Comparison of ENCODE assay signal across 36 mouse cellular contexts in genomic region chr3:96534300-96534699, GRCm38 (mm10). TPM values are rescaled to one million over a fixed set of nuclear protein-coding genes. Genes with fewer than 3 reads are reported as not detected.
DNase-seq lines count a peak whose midpoint lies in the region; ATAC-seq and TF ChIP-seq lines count a peak whose summit lies in the region.
"Had no signal": no experiment of that assay in that cellular context is flagged by ENCODE, and none has a peak within 500 bp of the region (broad histone marks: within the 10 kb centered on the region; RNA-seq: fewer than 3 reads in every experiment).

No protein-coding gene starts in this region.

- H3K79me2 ChIP-seq in MEL (ENCODE audit: control insufficient read depth, insufficient read depth, low read length, poor library complexity), result no peaks in the 10 kb centered on the region

- TF ChIP-seq RAD21 in MEL (IDR thresholded peaks at IDR 0.05; ENCODE audit: low read depth, low read length), result peak; percentile 59

- H3K9me3 ChIP-seq in liver, postnatal 0 days (ENCODE audit: low read length), result no peaks in the 10 kb centered on the region
- H3K9me3 ChIP-seq in liver, embryonic 12.5 days (replicated peaks), result no peaks in the 10 kb centered on the region
- H3K9me3 ChIP-seq in MEL (replicated peaks; ENCODE audit: insufficient read depth, low read length), result no peaks in the 10 kb centered on the region
- H3K9me3 ChIP-seq: embryonic facial prominence, embryonic 10.5 days; embryonic facial prominence, embryonic 15.5 days; forebrain, embryonic 12.5 days; hindbrain, embryonic 15.5 days; kidney, embryonic 15.5 days; limb, embryonic 10.5 days; limb, embryonic 15.5 days; midbrain, embryonic 12.5 days; neural tube, embryonic 13.5 days had no signal

- H3K9ac ChIP-seq in liver, postnatal 0 days (replicated peaks), result no peak overlapping the region
- no peak overlapping the region for H3K9ac ChIP-seq in liver, embryonic 12.5 days
- H3K9ac ChIP-seq in MEL (ENCODE audit: control insufficient read depth, low read depth, low read length, poor library complexity, severe bottlenecking), result no peak overlapping the region
- H3K9ac ChIP-seq: embryonic facial prominence, embryonic 15.5 days; forebrain, embryonic 12.5 days; forebrain, postnatal 0 days; hindbrain, embryonic 15.5 days; kidney, embryonic 15.5 days; limb, embryonic 15.5 days; midbrain, embryonic 12.5 days; neural tube, embryonic 13.5 days had no signal

- H3K27ac ChIP-seq in gastrocnemius, adult 2 months, result no peak overlapping the region
- H3K27ac ChIP-seq in kidney, adult 2 months (ENCODE audit: insufficient read depth, low read depth, low read length), result no peak overlapping the region
- H3K27ac ChIP-seq in liver, postnatal 0 days (ENCODE audit: low read depth), result no peak overlapping the region
- H3K27ac ChIP-seq in liver, embryonic 12.5 days, result no peak overlapping the region
- H3K27ac ChIP-seq in MEL (ENCODE audit: control insufficient read depth, low read depth, low read length), result no peak overlapping the region
- H3K27ac ChIP-seq: embryonic facial prominence, embryonic 10.5 days; embryonic facial prominence, embryonic 15.5 days; forebrain, embryonic 12.5 days; hindbrain, embryonic 15.5 days; kidney, embryonic 15.5 days; limb, embryonic 10.5 days; limb, embryonic 15.5 days; midbrain, embryonic 12.5 days; neural tube, embryonic 13.5 days had no signal

- H3K4me3 ChIP-seq in gastrocnemius, adult 2 months, result no peak overlapping the region
- no peak overlapping the region for H3K4me3 ChIP-seq in kidney, adult 2 months (ENCODE audit: insufficient read depth, low read depth, low read length)
- H3K4me3 ChIP-seq in liver, postnatal 0 days (ENCODE audit: low read depth, low read length), result no peak overlapping the region
- H3K4me3 ChIP-seq in liver, embryonic 12.5 days, result no peak overlapping the region
- no peak overlapping the region for H3K4me3 ChIP-seq in MEL (ENCODE audit: control insufficient read depth in 1 of 2, insufficient read depth in 1 of 2, low read depth in 2 of 2, low read length in 2 of 2)
- H3K4me3 ChIP-seq: embryonic facial prominence, embryonic 10.5 days; embryonic facial prominence, embryonic 15.5 days; forebrain, embryonic 12.5 days; hindbrain, embryonic 15.5 days; kidney, embryonic 15.5 days; limb, embryonic 10.5 days; limb, embryonic 15.5 days; midbrain, embryonic 12.5 days; neural tube, embryonic 13.5 days had no signal

- H3K36me3 ChIP-seq in kidney, adult 2 months (ENCODE audit: control insufficient read depth, insufficient read depth, low read length), result no peaks in the 10 kb centered on the region
- no peaks in the 10 kb centered on the region for H3K36me3 ChIP-seq in liver, postnatal 0 days (replicated peaks; ENCODE audit: insufficient read depth, low read length)
- no peaks in the 10 kb centered on the region for H3K36me3 ChIP-seq in liver, embryonic 12.5 days
- H3K36me3 ChIP-seq in MEL (ENCODE audit: control insufficient read depth in 1 of 2, insufficient read depth in 2 of 2, low read length in 2 of 2), result no peaks in the 10 kb centered on the region
- H3K36me3 ChIP-seq: embryonic facial prominence, embryonic 10.5 days; embryonic facial prominence, embryonic 15.5 days; forebrain, embryonic 12.5 days; hindbrain, embryonic 15.5 days; kidney, embryonic 15.5 days; limb, embryonic 10.5 days; limb, embryonic 15.5 days; midbrain, embryonic 12.5 days; neural tube, embryonic 13.5 days had no signal

- whole genome bisulfite sequencing in kidney, adult 2 months, result 61% methylated on average over 2 of the region's 2 CpGs
- 50% methylated on average over 2 of the region's 2 CpGs for WGBS in liver, postnatal 0 days (ENCODE audit: insufficient replicate concordance)
- WGBS in liver, embryonic 12.5 days (ENCODE audit: insufficient replicate concordance), result 51% methylated on average over 2 of the region's 2 CpGs

- no peak for ATAC-seq in liver, postnatal 0 days
- no peak for ATAC-seq in liver, embryonic 12.5 days
- ATAC-seq in megakaryocyte-erythroid progenitor cell, adult 5-6 weeks (replicated peaks; ENCODE audit: low FRiP score, low TSS enrichment, poor library complexity, severe bottlenecking), result no peak
- ATAC-seq: activated CD4-positive, CD25-positive, alpha-beta regulatory T cell, adult 4 months; forebrain, postnatal 0 days had no signal

- H3K27me3 ChIP-seq in kidney, adult 2 months (replicated peaks; ENCODE audit: control insufficient read depth, insufficient read depth, low read length), result no peaks in the 10 kb centered on the region
- H3K27me3 ChIP-seq in liver, postnatal 0 days (ENCODE audit: insufficient read depth, low read length), result no peaks in the 10 kb centered on the region
- H3K27me3 ChIP-seq in liver, embryonic 12.5 days (replicated peaks), result peaks cover 36% of the 10 kb centered on the region
- H3K27me3 ChIP-seq in MEL (ENCODE audit: control insufficient read depth in 1 of 2, insufficient read depth in 2 of 2, low read length in 2 of 2), result peaks cover 2 to 5% of the 10 kb centered on the region in 2 experiments; a peak in 2 of 4 replicates
- H3K27me3 ChIP-seq: embryonic facial prominence, embryonic 15.5 days; limb, embryonic 15.5 days had no signal

- no peak for TF ChIP-seq POLR2A in kidney, adult 2 months (IDR thresholded peaks at IDR 0.05; ENCODE audit: low read depth, low read length)
- no peak for TF ChIP-seq POLR2A in MEL (IDR thresholded peaks at IDR 0.05; ENCODE audit: control insufficient read depth in 1 of 2, insufficient read depth in 1 of 2, low read depth in 1 of 2, low read length in 2 of 2, poor library complexity in 1 of 2)

- no peak for DNase-seq in gastrocnemius, adult 2 months
- no peak for DNase-seq in gastrocnemius, postnatal 10 days
- DNase-seq in kidney, adult 2 months, result no peak
- no peak for DNase-seq in kidney, adult 8-10 months
- DNase-seq in liver, postnatal 0 days, result no peak
- DNase-seq in MEL (ENCODE audit: low read depth, low spot score), result peak; percentile 59
- DNase-seq: adrenal gland, adult 2 months; cerebellum, adult 8-10 months; cerebellum, postnatal 25 days; forebrain, postnatal 0 days; gastrocnemius, postnatal 14 days; kidney, postnatal 36 days; layer of hippocampus, postnatal 36 days; lung, adult 2 months; lung, postnatal 14 days; right cerebral cortex, postnatal 14 days had no signal

- no peak for TF ChIP-seq EP300 in liver, postnatal 0 days (IDR thresholded peaks at IDR 0.05; ENCODE audit: low read depth)
- TF ChIP-seq EP300 in MEL (IDR thresholded peaks at IDR 0.05; ENCODE audit: low read depth in 1 of 2, low read length in 2 of 2), result no peak

- intact Hi-C loops in gastrocnemius, adult 2 months (cut with DNase I), result no loop called here

- TF ChIP-seq CTCF in gastrocnemius, adult 2 months (IDR thresholded peaks at IDR 0.05), result peak; percentile 29; the same call in 1 of the 2 replicates
- TF ChIP-seq CTCF in kidney, adult 2 months (conservative IDR thresholded peaks at IDR 0.05; ENCODE audit: insufficient read depth, insufficient read length, low read depth, low read length), result peak; percentile 24; the same call in 1 of the 2 replicates
- peak; percentile 30; the same call in 1 of the 2 replicates for TF ChIP-seq CTCF in liver, postnatal 0 days (IDR thresholded peaks at IDR 0.05; ENCODE audit: low read depth)
- TF ChIP-seq CTCF in MEL (IDR thresholded peaks at IDR 0.05 in 2 of 3, conservative IDR thresholded peaks at IDR 0.05 in 1 of 3; ENCODE audit: control insufficient read depth in 1 of 3, insufficient read depth in 1 of 3, low read depth in 2 of 3, low read length in 3 of 3, poor library complexity in 1 of 3, severe bottlenecking in 1 of 3), result peak; percentile 60 to 75 (median 72)

- no peak overlapping the region for H3K4me2 ChIP-seq in liver, postnatal 0 days (ENCODE audit: low read depth, low read length)
- H3K4me2 ChIP-seq in liver, embryonic 12.5 days, result no peak overlapping the region
- H3K4me2 ChIP-seq: embryonic facial prominence, embryonic 15.5 days; forebrain, embryonic 12.5 days; heart, embryonic 11.5 days; hindbrain, embryonic 15.5 days; kidney, embryonic 15.5 days; limb, embryonic 15.5 days; midbrain, embryonic 12.5 days; neural tube, embryonic 13.5 days had no signal

- H3K4me1 ChIP-seq in kidney, adult 2 months (ENCODE audit: control insufficient read depth, insufficient read depth, low read length), result no peaks in the 10 kb centered on the region
- no peaks in the 10 kb centered on the region for H3K4me1 ChIP-seq in liver, postnatal 0 days (ENCODE audit: insufficient read depth)
- H3K4me1 ChIP-seq in liver, embryonic 12.5 days, result no peaks in the 10 kb centered on the region
- H3K4me1 ChIP-seq in MEL (ENCODE audit: control insufficient read depth in 1 of 2, insufficient read depth in 2 of 2, low read length in 2 of 2), result no peaks in the 10 kb centered on the region
- H3K4me1 ChIP-seq: embryonic facial prominence, embryonic 15.5 days; forebrain, embryonic 12.5 days; hindbrain, embryonic 15.5 days; kidney, embryonic 15.5 days; limb, embryonic 15.5 days; midbrain, embryonic 12.5 days; neural tube, embryonic 13.5 days had no signal

RNA-seq across cellular contexts. Expression of gene Hfe2, which starts 9.3 kb away (rescaled TPM):
- total RNA-seq in gastrocnemius, adult 2 months (2021), result 100 to 1,000 TPM; 590 to 675 TPM
- 100 to 1,000 TPM; 383 to 415 TPM for total RNA-seq in gastrocnemius, postnatal 10 days (2021)
- polyA plus RNA-seq in kidney, adult 2 months (2012; rRNA removed), result 0.23 and 3.9 TPM in 2 replicates
- polyA plus RNA-seq in liver, postnatal 0 days (2015; fragmentation: Nextera tagmentation; extraction: Ambion mirVana), result 19.2 and 21.8 TPM in 2 replicates
- 0.68 and 0.98 TPM in 2 replicates for polyA plus RNA-seq in liver, embryonic 12.5 days (2016; fragmentation: Nextera tagmentation; extraction: Ambion mirVana)
- total RNA-seq in MEL (2012; rRNA removed), result not detected in 2 replicates
- polyA plus RNA-seq in MEL (2012; ENCODE audit: insufficient read depth in 1 of 2, insufficient read length in 2 of 2, low read depth in 1 of 2, low replicate concordance in 2 of 2, missing spikeins in 1 of 2), result not detected
- not detected in 2 replicates for total RNA-seq in megakaryocyte-erythroid progenitor cell, adult 5-6 weeks (2014; fragmentation: Nextera tagmentation)
- not detected in 2 replicates for total RNA-seq in megakaryocyte-erythroid progenitor cell, adult 5-6 weeks (2017)
- total RNA-seq: granulocyte monocyte progenitor cell, adult 5-6 weeks; hematopoietic stem cell, adult 5-6 weeks; megakaryocyte progenitor cell, adult 5-6 weeks had no signal
- polyA plus RNA-seq: activated CD4-positive, CD25-positive, alpha-beta regulatory T cell, adult 4 months; small intestine, adult 2 months had no signal

RNA-seq across cellular contexts. Expression of gene Txnip, which starts 23.5 kb away (rescaled TPM):
- total RNA-seq in gastrocnemius, adult 2 months (2021), result 100 to 1,000 TPM; 541 to 557 TPM
- total RNA-seq in gastrocnemius, postnatal 10 days (2021), result 100 to 1,000 TPM; 484 to 520 TPM
- polyA plus RNA-seq in kidney, adult 2 months (2012; rRNA removed), result 514 and 518 TPM in 2 replicates
- 65.3 and 72.4 TPM in 2 replicates for polyA plus RNA-seq in liver, postnatal 0 days (2015; fragmentation: Nextera tagmentation; extraction: Ambion mirVana)
- polyA plus RNA-seq in liver, embryonic 12.5 days (2016; fragmentation: Nextera tagmentation; extraction: Ambion mirVana), result 28.6 and 29.9 TPM in 2 replicates
- 183 and 191 TPM in 2 replicates for total RNA-seq in MEL (2012; rRNA removed)
- 1,000 to 10,000 TPM in 1 of 2 experiments, 100 to 1,000 TPM in 1; 237 to 1,680 TPM for polyA plus RNA-seq in MEL (2012; ENCODE audit: insufficient read depth in 1 of 2, insufficient read length in 2 of 2, low read depth in 1 of 2, low replicate concordance in 2 of 2, missing spikeins in 1 of 2)
- total RNA-seq in megakaryocyte-erythroid progenitor cell, adult 5-6 weeks (2014; fragmentation: Nextera tagmentation), result 257 and 274 TPM in 2 replicates
- total RNA-seq in megakaryocyte-erythroid progenitor cell, adult 5-6 weeks (2017), result 121 and 224 TPM in 2 replicates

RNA-seq across cellular contexts. Expression of gene Gm16253, which starts 42.5 kb away (rescaled TPM):
- total RNA-seq in gastrocnemius, adult 2 months (2021), result 1 to 10 TPM in 1 of 2 experiments, not detected in 1; 1.1 TPM
- total RNA-seq in gastrocnemius, postnatal 10 days (2021), result 1 to 10 TPM in 1 of 2 experiments, under 1 TPM in 1; 0.70 to 1.1 TPM
- polyA plus RNA-seq in kidney, adult 2 months (2012; rRNA removed), result 0.20 TPM in 1 of 2 replicates, not detected in the other
- polyA plus RNA-seq in liver, postnatal 0 days (2015; fragmentation: Nextera tagmentation; extraction: Ambion mirVana), result not detected in 2 replicates
- polyA plus RNA-seq in liver, embryonic 12.5 days (2016; fragmentation: Nextera tagmentation; extraction: Ambion mirVana), result 0.24 and 0.26 TPM in 2 replicates
- not detected in 2 replicates for total RNA-seq in MEL (2012; rRNA removed)
- polyA plus RNA-seq in MEL (2012; ENCODE audit: insufficient read depth in 1 of 2, insufficient read length in 2 of 2, low read depth in 1 of 2, low replicate concordance in 2 of 2, missing spikeins in 1 of 2), result 1 to 10 TPM in 1 of 2 experiments, not detected in 1; 1.4 TPM
- not detected in 2 replicates for total RNA-seq in megakaryocyte-erythroid progenitor cell, adult 5-6 weeks (2014; fragmentation: Nextera tagmentation)
- total RNA-seq in megakaryocyte-erythroid progenitor cell, adult 5-6 weeks (2017), result not detected in 2 replicates
- total RNA-seq: adrenal gland, adult 2 months; adrenal gland, postnatal 4 days; forebrain, postnatal 0 days; granulocyte monocyte progenitor cell, adult 5-6 weeks; hematopoietic stem cell, adult 5-6 weeks; layer of hippocampus, adult 8-10 months; layer of hippocampus, postnatal 36 days; left cerebral cortex, postnatal 10 days; megakaryocyte progenitor cell, adult 5-6 weeks had no signal
- polyA plus RNA-seq: activated CD4-positive, CD25-positive, alpha-beta regulatory T cell, adult 4 months; adrenal gland, adult 2 months; forebrain, postnatal 0 days; lung, adult 2 months; small intestine, adult 2 months had no signal

RNA-seq across cellular contexts. Expression of gene Polr3gl, which starts 59.7 kb away (rescaled TPM):
- 10 to 100 TPM; 44.5 to 48.3 TPM for total RNA-seq in gastrocnemius, adult 2 months (2021)
- total RNA-seq in gastrocnemius, postnatal 10 days (2021), result 10 to 100 TPM; 32.1 to 32.7 TPM
- polyA plus RNA-seq in kidney, adult 2 months (2012; rRNA removed), result 14.5 and 15.3 TPM in 2 replicates
- 12.9 and 14.7 TPM in 2 replicates for polyA plus RNA-seq in liver, postnatal 0 days (2015; fragmentation: Nextera tagmentation; extraction: Ambion mirVana)
- polyA plus RNA-seq in liver, embryonic 12.5 days (2016; fragmentation: Nextera tagmentation; extraction: Ambion mirVana), result 16.7 and 19.8 TPM in 2 replicates
- total RNA-seq in MEL (2012; rRNA removed), result 26.4 and 31.1 TPM in 2 replicates
- 10 to 100 TPM in 1 of 2 experiments, not detected in 1; 39.8 TPM for polyA plus RNA-seq in MEL (2012; ENCODE audit: insufficient read depth in 1 of 2, insufficient read length in 2 of 2, low read depth in 1 of 2, low replicate concordance in 2 of 2, missing spikeins in 1 of 2)
- total RNA-seq in megakaryocyte-erythroid progenitor cell, adult 5-6 weeks (2014; fragmentation: Nextera tagmentation), result 18.4 and 38.1 TPM in 2 replicates
- 56.0 and 72.8 TPM in 2 replicates for total RNA-seq in megakaryocyte-erythroid progenitor cell, adult 5-6 weeks (2017)

Comparison
In these comparisons a context has a peak if more than half of its experiments do, and no peak if none do; other contexts are left out.
1. RNA of gene Hfe2, which starts 9.3 kb away (total RNA-seq): 590 to 675 TPM in gastrocnemius, adult 2 months and 383 to 415 TPM in gastrocnemius, postnatal 10 days; not detected in MEL and not detected in megakaryocyte-erythroid progenitor cell, adult 5-6 weeks; every median in the first group is over 100 times any median in the second.
2. Peak in every context shown above with its lines, with median percentiles within 50 percentile points of each other: CTCF ChIP-seq.